Mouse (Mus musculus) brown adipose tissue, adult 24 weeks (tissue): ENCODE results near the gene Olfr1512. TPM values are rescaled to one million over a fixed set of nuclear protein-coding genes. Genes with fewer than 3 reads are reported as not detected.

Source experiments
- H3K27ac ChIP-seq: fragments of 200-500 bp; replicated peaks from 2 replicates; pipeline ENCODE4 v1.5.1; 2012; ENCODE audit warnings: low read depth, mild to moderate bottlenecking, low read length
- H3K4me1 ChIP-seq: fragments of 200-500 bp; 2 replicates; pipeline ENCODE4 v1.6.1; 2012; ENCODE audit warnings: low read length, mixed read lengths; ENCODE audit not compliant: control insufficient read depth, insufficient read depth, insufficient read length
- H3K4me3 ChIP-seq: fragments of 200-500 bp; 2 replicates; pipeline ENCODE4 v1.5.1; 2012; ENCODE audit warnings: low read depth, mild to moderate bottlenecking, low read length, moderate library complexity; ENCODE audit not compliant: insufficient read depth
- polyA plus RNA-seq: library from polyadenylated mRNA; stranded (reverse); fragments of >200 nt; gene quantifications from 2 replicates; pipeline ENCODE4 v1.2.4, GENCODE M21; 2012; ENCODE audit not compliant: missing spikeins, insufficient read depth, insufficient read length

Olfr1512 gene
- polyA plus RNA-seq, 1 experiment = not detected

DNA sequence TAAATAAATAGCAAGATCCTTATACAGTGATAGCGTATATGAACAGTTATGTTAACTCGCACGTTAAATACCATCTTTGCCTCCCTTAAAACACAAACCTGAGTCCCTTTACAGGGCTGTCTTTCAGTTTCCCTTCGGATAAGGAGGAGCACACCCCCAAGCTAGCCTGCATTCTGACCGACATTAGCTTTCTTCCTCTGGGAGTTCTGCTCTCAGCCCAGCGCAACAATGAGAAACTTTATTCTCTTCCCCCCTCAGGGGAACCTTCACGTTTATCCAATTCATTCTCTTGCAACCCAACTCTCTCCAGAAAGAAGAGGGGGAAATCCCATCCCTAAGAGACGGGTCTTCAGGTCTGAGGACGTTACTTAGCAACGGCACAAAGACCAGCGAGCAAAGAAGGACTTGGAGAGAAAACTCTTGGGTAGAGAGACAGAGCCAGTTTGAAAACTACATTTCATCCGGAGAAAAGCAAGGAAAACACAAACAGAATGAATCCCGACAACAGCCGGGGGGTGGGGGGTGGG, 51.5 kb downstream of the Olfr1512 start:
- H3K4me3 ChIP-seq = peak overlapping the region; percentile 42
- H3K27ac ChIP-seq = no peak overlapping the region
- no peaks in the 10 kb centered on the region for H3K4me1 ChIP-seq

DNA sequence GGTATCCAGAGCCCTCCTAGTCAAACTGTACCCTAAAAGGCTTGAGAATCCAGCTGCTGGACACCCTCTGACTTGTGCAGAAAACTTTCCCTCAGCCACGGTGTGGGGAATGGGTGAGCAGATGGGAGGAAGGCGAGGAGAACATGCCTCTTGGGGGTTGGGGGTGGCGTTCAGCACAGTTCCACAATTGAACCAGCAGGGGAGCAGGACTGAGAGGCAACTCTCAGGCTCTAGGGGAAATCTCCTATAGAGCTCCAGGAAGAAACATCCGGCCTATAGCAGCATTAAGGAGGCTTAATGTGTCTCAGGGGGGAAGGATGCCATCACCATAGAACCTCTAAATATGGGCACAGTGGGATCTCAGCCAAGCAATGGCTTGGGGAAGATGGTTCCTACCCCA, 53.1 kb downstream of the Olfr1512 start:
- Histone ChIP-seq H3K4me1 (no peaks in the 10 kb centered on the region), H3K4me3 (no peak overlapping the region), H3K27ac (no peak overlapping the region)

Other genes with a start within 250 kb of the Olfr1512 start
- gene Supt16, start 181.8 kb downstream of the Olfr1512 start, polyA plus RNA-seq = 16.9 and 18.7 TPM in 2 replicates
- 25.0 and 31.7 TPM in 2 replicates for gene Chd8, start 121.4 kb downstream of the Olfr1512 start, polyA plus RNA-seq
- gene Tox4, start 100.0 kb downstream of the Olfr1512 start, polyA plus RNA-seq = 10.3 and 13.9 TPM in 2 replicates
- gene Rab2b, start 99.6 kb downstream of the Olfr1512 start, polyA plus RNA-seq = 12.4 and 21.4 TPM in 2 replicates
- gene Mettl3, start 74.0 kb downstream of the Olfr1512 start, polyA plus RNA-seq = 10.4 and 17.8 TPM in 2 replicates
- gene Sall2, start 50.4 kb downstream of the Olfr1512 start, polyA plus RNA-seq = 0.52 and 0.92 TPM in 2 replicates
- not detected in 2 replicates for gene Olfr1513, start 22.8 kb downstream of the Olfr1512 start, polyA plus RNA-seq
- not detected in 2 replicates for gene Olfr1511, start 18.2 kb upstream of the Olfr1512 start, polyA plus RNA-seq
- not detected in 2 replicates for gene Olfr1510, start 35.2 kb upstream of the Olfr1512 start, polyA plus RNA-seq
- not detected in 2 replicates for gene Olfr1509, start 63.8 kb upstream of the Olfr1512 start, polyA plus RNA-seq
- not detected in 2 replicates for gene Olfr1508, start 88.3 kb upstream of the Olfr1512 start, polyA plus RNA-seq
- gene Olfr1507, start 116.6 kb upstream of the Olfr1512 start, polyA plus RNA-seq = not detected in 2 replicates